Mouse (Mus musculus) spleen, adult 2 months (tissue): ENCODE results near the gene Gadd45g.

Experiments
- CTCF ChIP-seq: fragments of 200-500 bp; IDR thresholded peaks from 2 replicates; pipeline ENCODE4 v1.5.1; 2011; ENCODE audit warnings: mild to moderate bottlenecking, inconsistent platforms; ENCODE audit not compliant: insufficient read depth, insufficient read length, insufficient replicate concordance; ENCODE audit errors: extremely low read depth
- POLR2A ChIP-seq: fragments of 200-500 bp; IDR thresholded peaks from 2 replicates; pipeline ENCODE4 v1.6.1; 2011; ENCODE audit warnings: low read depth, low read length, inconsistent platforms

- TF ChIP-seq CTCF: no peak
- no peak for TF ChIP-seq POLR2A
These were observed 46.5 kb upstream of the Gadd45g start for GRCm38 (mm10) chr13:51799735-51800522.
